Mouse (Mus musculus): ENCODE measurements around the gene Clint1.

Clint1 gene

DNA sequence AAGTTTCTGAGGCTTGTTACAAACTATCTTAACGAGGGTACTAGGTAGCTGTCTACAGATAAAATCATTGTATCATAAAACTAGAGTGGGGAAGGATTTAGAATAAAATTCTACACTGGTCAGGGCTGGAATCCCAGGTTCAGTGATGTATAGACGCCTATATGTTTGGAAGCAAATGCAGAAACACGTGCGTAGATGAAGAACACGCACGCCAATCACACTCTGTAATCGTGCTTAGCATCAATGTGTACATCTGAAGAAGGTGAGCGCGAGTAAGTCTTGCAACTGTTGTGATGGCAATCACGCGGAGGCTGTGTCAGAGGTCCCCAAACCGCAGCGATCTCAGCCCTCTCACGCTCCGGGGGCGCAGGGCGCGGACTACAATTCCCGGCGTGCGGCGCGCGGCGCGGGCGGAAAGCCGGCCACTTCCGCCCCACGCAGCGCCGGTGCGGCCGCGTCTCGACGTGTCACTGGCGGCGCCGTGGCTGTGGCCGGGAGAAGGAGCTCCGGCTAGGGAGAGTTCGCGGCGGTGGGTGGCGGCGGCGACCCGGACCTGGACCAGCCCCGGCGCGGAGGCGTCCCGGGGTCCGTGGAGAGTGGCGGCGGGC, at the start of gene Clint1:
TSS of gene Clint1 (plus strand) at position 536 of the 608 bp plus-strand sequence.
- peak; percentile 82 for DNase-seq

DNA sequence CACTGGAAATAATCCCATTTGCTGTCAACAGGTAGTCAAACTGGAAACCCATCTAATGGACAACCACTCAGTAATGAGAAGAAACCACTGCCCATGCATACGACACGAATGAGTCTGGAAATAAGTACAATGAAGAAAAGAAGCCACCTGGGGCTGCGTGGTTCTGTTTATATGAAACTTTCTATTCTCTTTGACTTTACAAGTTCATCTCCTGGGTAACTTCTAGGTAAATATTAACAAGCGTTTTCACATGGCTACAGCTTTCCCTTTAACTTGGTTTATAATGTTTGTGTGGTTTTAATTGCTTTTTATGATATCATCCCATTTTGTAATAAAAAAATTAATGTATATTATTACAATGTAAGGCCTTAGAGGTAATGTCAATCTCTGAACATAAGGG, 47.8 kb upstream of the Clint1 start:
- no peak for DNase-seq

DNA sequence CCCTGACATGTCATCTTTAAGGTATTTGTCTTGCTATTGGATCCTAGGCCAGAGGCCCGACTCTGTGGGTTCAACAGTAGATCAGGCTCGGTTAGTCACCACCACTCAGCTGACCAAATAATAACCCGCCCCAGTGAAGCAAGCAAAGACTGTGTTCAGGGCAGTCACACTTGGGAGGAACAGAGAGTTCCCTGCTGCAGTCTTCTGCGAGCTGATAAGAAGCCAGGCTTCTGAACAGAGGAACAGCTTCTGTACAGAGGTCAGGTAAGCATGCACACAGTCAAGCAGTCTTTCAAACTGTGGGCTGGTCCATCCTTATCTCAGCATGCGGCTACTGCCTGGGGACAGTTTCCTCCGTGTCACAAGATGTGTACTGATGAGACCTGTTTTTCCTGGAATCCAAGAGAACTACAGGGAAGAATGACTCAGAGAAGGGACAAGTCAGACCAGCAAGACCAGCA, 46.5 kb upstream of the Clint1 start:
- no peak for DNase-seq

DNA sequence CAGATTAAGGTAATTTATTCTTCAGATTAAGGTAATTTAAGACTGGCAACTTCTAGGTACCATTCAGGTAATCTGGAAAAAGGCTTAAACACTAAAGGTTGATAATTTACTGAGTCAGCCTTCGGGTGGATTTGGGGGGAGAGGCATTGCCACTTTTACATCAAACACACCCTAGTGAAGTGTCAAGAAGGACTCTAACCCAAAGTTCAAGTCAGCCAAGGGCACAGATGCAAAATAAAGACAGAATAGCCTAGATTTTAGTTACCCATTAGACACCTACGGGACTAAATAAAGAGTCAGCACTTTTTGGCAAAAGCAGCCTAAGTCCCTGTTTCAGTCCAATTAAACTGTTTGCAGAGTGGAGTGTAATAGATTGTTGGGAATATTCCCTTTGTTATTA, 46.0 kb upstream of the Clint1 start:
- DNase-seq = no peak

DNA sequence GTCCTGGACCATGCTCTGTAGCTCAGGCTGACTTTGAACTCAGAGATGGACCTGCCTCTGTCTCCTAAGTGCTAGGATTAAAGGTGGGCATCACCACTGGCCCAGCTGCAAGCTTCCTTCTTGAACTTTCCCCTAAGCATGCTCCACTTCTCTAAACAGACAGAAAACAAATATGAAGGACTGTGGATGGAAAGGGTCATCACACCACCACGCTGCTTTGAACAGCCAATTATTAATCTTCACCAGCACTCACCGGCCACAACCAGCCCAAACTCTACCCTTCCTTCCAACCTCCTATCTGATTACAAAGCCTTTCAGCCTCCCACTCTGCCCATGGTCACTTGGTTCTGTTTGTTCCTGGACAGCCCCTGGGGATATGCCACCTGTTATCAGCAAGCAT, 45.6 kb upstream of the Clint1 start:
- DNase-seq = no peak

DNA sequence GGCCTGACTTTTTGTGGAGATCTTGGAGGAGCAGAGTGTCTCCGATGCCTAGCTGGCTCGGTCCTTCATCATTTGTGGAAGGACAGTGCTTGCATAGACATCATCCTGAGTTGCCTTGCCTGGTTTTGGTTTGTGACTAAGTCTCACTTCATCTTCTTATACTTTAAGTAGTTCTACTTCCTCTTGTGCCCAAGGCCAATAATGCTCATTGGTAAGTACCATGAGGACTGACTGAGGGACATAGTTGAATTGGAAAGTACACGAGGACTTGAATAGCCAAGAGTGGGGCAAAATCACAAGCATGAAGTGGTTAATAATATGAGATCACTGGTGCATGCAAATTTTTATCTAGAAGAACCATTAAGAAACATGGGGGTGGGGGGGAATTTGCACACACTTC, 45.0 kb upstream of the Clint1 start:
- DNase-seq = no peak

DNA sequence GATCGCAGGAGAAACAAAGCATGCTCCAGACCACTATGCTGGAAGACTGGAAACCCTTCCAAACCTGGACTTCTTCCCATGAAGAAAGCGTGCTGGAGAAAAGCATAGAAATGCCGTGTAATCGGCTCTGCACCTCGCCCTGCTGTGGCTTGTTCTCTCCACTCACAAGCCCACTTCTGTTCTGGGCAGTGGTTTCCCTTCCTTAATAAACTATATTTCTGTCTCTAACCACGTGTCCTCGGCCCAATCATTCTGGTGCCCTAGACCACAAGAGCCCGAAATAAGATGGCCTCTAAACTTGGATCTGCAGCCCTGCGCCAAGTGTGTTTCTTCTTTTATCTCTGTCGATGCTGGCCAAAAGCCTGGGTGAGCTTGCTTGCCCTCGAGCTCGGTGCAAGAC, 44.0 kb upstream of the Clint1 start:
- no peak for DNase-seq

DNA sequence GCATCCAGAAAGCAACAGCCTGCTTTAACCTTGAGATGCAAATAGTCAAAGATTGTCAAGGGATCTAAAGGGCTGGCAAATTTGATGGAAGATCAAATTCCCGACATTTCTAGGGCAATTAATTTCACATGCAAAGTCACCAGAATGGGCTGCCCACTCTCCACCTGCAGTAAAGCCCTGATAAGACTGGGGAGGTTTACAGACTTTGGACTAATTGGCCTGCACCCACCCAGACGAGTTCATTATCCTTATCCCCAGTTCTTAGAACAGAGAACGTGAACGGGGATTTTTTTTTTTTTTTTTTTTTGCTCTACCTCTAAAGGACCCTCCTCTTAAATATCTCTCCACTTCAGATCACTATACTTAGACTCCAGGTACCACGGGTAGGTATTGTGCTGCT, 42.4 kb upstream of the Clint1 start:
- no peak for DNase-seq

DNA sequence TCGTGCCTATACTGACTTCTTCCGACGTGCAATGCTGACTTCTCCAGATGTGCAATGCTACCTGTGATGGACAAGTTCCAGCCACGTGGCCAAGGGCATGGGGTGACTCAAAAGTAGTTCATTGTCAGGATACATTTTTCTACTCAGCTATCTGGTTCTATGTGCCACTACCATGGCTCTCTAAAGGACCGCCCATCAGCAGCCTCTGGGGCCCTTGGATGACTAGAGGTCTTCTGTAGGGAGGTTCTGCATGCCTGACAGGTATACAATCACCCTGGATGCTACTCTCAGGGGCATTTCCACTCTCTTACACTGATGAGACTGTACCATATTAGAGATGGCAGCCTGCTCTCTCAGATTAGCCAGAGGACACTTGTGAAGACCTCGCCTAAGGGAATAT, 41.8 kb upstream of the Clint1 start:
- DNase-seq = no peak

DNA sequence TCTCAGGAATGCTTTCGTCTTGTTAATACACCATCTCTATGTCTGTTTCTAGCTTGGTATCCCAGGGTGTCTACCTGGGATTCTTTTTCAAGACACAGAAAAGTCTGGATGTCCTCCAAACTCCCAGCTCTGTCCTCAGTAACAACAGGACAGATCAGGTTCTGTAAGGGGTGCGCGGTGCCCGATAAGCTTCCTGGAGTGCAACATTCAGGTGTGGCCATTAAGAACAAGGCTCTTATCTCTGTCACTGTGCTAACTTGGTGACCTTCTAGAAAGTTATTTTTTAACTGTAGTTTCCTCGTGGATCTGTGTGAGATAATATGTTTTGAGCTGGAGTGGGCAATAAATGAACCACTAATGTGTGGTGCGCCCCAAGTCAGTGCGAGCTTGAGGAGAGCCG, 41.0 kb upstream of the Clint1 start:
- no peak for DNase-seq

DNA sequence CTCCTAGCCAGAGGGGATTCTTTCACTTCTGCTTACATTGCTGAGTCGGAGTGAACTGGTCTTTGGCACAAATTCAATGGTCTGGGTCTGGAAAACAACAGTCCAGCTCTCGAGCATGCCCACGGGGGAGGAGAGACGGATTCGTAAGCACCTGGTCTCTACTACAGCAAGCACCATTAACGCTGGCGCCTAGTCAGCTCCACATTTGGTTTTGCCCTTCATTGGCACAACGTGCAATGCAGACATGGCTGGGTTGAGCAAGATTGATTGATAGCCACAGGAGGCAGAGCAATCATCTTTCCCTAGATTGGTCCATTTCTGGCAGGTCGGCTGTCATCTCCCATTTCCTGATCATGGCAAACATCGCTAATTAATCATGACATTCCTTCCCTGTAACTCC, 36.2 kb upstream of the Clint1 start:
- no peak for DNase-seq

DNA sequence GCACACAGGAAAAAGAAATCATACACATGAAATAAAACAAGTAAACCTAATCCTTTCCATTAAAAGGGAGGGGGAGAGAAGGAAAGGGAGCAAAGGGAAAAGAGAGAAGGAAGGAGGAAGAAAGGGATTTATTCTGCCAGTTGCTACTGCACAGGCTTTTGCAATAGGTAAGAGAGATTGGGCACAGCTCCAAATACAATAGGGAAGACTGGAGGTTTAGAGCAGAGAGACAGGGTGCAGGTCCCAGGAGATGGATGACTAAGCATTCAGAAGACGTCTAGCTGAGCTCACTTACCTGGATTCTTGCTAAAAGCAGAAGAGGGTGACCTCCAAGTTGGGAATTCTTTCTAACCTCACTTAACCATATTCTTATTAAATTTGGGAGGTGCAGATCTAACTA, 35.1 kb upstream of the Clint1 start:
- DNase-seq = no peak

DNA sequence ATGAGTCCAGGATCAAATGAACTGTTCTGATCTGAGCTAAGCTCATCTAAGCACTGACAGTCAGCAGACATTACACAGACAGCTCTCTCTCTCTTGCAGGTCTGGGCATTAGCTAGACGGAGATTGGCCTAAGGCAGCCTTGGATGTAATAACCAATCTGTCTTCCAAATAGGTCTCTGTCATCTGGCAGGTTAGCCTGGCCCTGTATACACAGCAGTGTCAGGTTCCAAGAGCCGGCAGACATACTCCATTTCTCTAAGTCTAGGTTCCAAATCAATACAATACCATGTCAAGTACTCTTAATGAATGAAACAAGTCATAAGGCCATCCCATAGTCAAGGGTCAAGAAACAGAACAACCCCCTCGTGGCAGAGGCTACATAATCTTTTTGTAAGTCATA, 33.9 kb upstream of the Clint1 start:
- no peak for DNase-seq

DNA sequence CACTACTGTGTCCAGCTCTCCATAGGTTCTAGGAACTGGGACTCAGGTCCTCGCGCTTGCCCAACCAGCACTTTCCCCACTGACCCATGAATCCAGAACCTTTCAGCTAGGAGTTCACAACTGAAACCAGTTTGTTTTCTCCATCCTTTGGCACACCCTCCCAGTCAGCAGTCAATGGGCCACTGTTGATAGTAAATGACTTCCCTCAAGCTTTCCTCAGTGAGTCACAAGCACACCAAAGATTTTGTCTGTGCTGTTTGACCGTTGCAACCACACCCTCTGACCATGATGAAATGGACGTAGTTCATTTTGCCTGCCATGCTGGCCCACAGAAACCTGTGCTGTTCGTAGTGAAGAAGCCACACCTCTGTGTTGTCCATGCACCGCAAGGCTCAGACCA, 30.9 kb upstream of the Clint1 start:
- no peak for DNase-seq

DNA sequence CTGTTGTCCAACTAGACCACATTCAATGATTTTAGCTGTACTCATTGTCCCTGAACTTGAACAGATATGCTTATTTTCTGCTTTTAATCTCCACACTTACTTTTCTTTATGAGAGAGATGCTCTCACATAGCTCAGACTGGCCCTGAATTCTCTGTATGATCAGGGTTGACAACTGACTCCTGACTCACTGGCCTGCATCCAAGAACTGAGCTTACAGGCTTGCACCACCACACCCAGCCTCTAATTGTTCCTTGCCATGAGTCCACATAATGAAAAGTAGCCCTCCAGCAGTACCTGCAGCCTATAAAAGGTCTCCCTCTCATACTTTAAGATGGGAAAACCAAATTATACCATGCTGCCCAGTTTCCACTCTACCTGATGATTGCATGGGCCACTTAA, 21.7 kb upstream of the Clint1 start:
- no peak for DNase-seq

DNA sequence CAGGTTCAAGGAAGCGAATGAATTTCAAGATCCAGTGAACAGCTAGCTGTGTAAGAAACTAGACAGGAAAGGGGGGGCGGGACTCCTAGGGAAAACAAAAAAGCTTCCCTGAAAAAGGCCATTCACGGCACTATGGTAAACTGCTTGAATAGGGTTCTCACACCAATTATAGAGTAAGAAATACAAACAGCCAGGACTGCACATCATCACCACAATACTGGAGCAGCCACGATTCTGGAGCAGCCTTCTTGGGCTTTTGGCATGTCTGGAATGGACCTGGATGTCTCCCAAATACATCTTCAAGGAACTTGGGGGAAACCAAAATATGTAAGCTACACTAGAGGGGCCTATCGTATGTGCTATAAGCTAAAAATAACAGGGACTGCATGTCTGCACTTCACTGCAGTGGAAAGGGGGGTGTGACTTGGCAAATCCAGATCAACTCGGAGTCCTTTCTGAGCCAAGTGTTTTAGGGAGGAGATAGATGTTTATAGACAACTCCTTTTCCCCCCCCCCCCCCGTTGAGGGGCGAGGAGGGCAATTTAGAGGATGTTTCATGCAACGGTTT, 21.0 kb upstream of the Clint1 start:
- no peak for DNase-seq

DNA sequence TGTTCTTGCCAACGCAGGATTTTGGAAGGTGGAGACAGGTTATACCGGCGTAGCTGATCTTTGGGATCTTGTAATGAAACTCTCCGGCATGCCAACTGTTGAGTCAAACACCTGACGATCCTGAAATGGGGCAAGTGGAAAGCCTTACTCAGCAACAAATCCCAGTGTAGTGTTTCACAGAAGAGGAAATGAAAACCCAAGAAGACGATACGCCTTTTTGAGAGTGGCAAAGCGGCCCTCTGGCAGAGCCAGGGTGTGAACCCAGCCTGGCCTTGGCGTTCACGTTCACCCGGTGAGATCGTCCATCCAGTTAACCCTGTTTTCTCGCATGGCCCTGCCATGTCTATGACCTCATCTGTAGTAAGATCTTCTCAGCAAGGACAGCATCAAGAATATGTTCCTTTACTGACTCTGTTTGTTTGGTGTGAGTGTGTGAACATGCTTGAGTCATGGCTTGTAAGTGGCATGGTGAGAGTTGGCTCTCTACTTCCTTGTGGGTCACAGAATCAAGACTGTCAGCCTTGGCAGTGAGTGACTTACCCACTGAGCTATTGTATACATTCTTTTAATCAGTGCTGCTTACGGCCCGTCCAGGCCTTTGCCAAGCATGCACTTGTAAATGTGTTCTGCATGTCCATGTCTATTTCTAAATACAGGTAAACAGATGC, 20.2 kb upstream of the Clint1 start:
- DNase-seq = no peak

DNA sequence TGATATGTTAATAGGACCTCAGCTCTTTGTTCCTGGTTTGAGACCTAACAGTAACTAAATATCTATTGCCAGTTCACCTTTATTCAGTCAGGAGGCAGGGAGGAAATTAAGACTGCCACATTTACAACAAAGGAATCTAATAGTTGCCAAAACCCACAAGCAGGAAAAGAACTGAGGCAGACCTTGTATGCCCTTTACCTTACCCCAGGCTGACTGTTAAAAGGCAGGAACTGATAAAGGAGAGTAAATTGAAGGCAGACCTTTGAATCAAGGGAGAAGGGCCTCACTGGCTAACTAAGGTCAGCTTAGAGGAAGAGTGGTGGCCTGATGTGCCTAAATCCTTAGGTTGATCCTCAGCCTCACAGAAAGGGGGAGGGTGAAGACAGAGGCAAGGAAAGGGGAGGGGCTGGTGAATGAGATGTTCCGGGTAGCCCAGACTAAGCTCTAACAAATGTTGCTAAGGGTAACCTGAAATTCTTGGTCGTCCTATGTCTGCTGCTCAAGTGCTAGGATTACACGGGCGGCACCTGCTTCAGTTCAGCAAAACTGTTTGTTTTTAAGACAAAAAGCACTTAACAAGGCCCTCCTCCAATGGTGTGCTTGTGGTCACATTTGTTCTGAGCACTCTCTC, 16.1 kb upstream of the Clint1 start:
- no peak for DNase-seq

DNA sequence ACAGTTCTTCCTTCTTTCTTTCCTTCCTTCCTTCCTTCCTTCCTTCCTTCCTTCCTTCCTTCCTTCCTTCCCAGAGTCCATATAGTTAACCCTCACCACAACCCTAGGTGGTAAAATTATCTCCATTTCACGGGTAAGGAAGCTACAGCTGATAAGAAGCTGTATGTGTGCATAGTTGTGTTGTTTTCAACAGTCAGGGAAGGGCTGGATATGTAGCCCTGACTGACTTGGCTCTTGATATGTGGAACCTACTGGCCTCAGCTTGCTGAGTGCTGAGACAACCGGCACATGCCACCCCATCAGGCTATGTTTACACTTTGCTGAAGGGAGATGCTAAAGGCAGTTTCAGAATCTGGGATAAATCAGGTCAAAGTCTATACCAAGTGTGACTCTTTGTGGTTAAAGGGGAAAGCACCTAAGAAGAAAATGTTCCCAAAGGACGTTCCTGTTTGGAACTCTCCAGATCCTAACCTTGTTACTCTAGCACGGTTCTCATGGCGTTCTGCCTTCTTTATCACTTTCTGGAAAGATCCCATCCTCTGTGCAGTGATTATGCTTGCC, 14.5 kb upstream of the Clint1 start:
- DNase-seq = no peak

DNA sequence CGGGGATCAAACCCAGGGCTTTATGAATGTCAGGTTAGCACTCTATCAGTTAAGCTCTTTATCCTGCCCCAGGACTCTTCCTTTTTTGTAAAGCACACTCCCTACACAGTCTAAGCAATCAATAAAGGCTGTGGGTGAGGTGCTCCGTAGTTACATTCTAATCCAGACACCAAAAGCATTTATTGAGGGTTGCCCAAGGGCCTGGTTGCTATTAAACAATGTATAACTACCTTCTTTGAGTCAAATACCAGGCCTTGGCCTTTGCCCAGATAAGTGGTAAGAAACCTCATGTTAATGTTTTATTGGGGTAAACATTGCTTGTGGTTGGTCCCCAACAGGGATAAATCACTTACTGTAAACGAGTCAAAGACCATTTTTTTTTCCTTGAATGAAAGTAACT, 13.4 kb upstream of the Clint1 start:
- no peak for DNase-seq

DNA sequence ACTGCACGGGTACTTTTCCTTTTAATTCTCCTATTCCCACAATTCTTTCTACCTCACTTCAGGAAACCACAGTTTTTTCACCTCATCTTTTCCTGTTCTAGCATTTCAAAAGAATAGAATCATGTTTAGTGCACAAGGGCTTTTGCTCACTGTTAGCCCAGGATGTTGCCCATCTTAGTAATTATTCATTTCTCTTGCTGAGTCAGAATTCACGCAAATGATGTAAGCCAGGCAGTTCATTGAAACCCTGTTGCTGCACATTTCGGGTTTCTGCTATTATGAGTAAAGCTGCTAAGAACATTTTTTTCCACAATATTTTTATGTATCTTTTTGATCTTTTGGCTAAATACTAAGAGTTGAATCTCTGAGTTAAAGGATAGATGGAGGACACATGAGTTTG, 11.5 kb upstream of the Clint1 start:
- DNase-seq = no peak

DNA sequence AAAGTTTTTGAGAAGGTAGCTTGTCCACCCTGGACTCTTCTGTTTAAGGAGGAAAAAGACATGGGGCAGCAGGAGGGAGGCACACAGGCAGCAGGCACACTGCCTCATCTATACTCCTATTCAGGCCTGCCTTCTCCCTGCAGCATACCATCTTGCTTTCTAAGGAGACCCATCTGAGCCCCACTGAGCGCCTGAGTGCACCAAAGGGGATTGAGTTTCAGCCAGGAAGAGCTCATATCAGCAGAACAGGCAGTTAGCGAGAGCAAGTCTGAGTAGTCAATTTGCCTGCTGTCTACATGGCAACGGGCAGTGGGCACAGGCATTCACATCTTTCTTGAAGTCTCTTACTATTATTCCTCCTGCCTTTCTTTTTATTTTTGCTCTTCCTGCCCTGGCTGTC, 5.8 kb upstream of the Clint1 start:
- DNase-seq = no peak

DNA sequence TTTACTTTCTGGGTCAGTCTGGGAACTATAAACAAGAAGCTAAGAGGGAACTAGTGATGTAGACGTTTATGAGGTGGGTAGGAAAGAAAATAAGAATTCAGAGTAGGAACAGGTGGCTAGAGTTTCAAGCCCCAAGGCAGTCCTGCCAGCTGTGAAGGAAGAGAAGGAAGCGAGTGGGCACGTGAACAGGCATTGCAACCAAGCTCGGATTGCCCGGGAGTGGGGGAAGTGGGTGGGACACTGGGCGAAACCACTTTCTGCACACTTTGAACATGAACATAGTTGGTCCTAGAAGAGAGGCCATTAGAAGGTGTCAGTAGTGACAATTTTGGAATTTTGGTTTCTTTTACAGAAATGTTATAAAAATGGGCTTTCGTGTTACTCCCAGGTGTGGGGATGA, 4.3 kb upstream of the Clint1 start:
- DNase-seq = no peak

DNA sequence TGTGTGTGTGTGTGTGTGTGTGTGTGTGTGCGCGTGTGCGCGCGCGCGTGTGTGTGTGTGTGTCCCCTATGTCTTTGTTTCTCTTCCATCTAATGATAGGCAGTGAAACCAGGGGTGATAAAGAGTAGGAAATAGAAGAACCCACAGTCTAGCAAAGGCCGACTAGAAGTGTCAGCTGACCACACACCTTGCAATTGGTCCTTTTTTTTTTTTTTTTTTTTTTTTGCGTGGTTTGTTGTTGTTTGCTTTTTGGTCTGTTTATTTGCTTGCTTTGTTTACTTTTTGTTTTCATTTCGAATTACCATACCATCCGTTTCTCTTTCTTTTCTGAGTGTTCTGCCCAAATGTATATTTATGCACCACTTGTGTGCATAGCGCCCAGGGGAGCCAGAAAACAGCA, 3.6 kb upstream of the Clint1 start:
- no peak for DNase-seq
